Mouse (Mus musculus) intestine, postnatal 0 days (tissue): ENCODE data around the gene Tob1. TPM values are rescaled to one million over a fixed set of nuclear protein-coding genes. Genes with fewer than 3 reads are reported as not detected.
A peak's percentile ranks its signal among the peaks of the same experiment; 100 is the strongest.

Experiments used
- ATAC-seq: fragments of 200-750 bp; cut with Nextera tagmentation; 2 replicates; pipeline ENCODE4 v1.8.0; 2017; ENCODE audit warnings: mild to moderate bottlenecking, moderate TSS enrichment, moderate library complexity
- H3K27ac ChIP-seq: fragments of 300-500 bp; sonication (generic); 2 replicates; pipeline ENCODE4 v1.5.1; 2014; ENCODE audit warnings: mild to moderate bottlenecking, low read depth, low read length, moderate library complexity
- H3K27me3 ChIP-seq: fragments of 300-500 bp; sonication (generic); replicated peaks from 2 replicates; pipeline ENCODE4 v1.6.1; 2014; ENCODE audit warnings: low read length, mixed read lengths; ENCODE audit not compliant: control insufficient read depth, insufficient read depth
- H3K36me3 ChIP-seq: fragments of 300-500 bp; sonication (generic); 2 replicates; pipeline ENCODE4 v1.6.1; 2014; ENCODE audit warnings: mild to moderate bottlenecking, moderate library complexity; ENCODE audit not compliant: control insufficient read depth, insufficient read depth
- H3K4me1 ChIP-seq: fragments of 300-500 bp; sonication (generic); replicated peaks from 2 replicates; pipeline ENCODE4 v1.6.1; 2014; ENCODE audit warnings: antibody characterized with exemption, low read length, mixed read lengths; ENCODE audit not compliant: control insufficient read depth, insufficient read depth
- H3K4me2 ChIP-seq: fragments of 300-500 bp; sonication (generic); replicated peaks from 2 replicates; pipeline ENCODE4 v1.6.1; 2014; ENCODE audit warnings: low read depth, mild to moderate bottlenecking, moderate library complexity
- H3K4me3 ChIP-seq: fragments of 300-500 bp; sonication (generic); 2 replicates; pipeline ENCODE4 v1.5.1; 2014; ENCODE audit warnings: low read depth, low read length
- H3K9ac ChIP-seq: fragments of 300-500 bp; sonication (generic); 2 replicates; pipeline ENCODE4 v1.6.1; 2014; ENCODE audit warnings: mild to moderate bottlenecking, low read depth, low read length
- H3K9me3 ChIP-seq: fragments of 300-500 bp; sonication (generic); 2 replicates; pipeline ENCODE4 v1.6.1; 2016; ENCODE audit warnings: mixed run types; ENCODE audit not compliant: control insufficient read depth
- CTCF ChIP-seq: sonication (generic); IDR thresholded peaks from 2 replicates; pipeline ENCODE4 v1.5.1; 2016; ENCODE audit warnings: low read depth, mild to moderate bottlenecking, control low read depth, antibody characterized with exemption, moderate library complexity
- WGBS: fragments of 180-500 bp; shearing (Covaris S2); extraction: QIAGEN DNeasy Blood & Tissue Kit; methylation state at CpG from one replicate; pipeline ENCODE4 v1.1.7; 2014; 5-methylcytosine and 5-hydroxymethylcytosine counted together
- polyA plus RNA-seq: library from polyadenylated mRNA; unstranded; fragments of >200 nt; fragmentation: Nextera tagmentation; extraction: Ambion mirVana; gene quantifications from 2 replicates; pipeline ENCODE4 v1.2.1, GENCODE M21; 2015

Gene Tob1
- polyA plus RNA-seq, 1 experiment from 2014 or later = 69.4 TPM

GRCm38 (mm10) chr11:94238786-94239185 lies 27.5 kb downstream of the Tob1 start:
- WGBS = 92% methylated on average over 8 of the region's 8 CpGs
- TF ChIP-seq CTCF = no peak
- no peak for ATAC-seq

DNA sequence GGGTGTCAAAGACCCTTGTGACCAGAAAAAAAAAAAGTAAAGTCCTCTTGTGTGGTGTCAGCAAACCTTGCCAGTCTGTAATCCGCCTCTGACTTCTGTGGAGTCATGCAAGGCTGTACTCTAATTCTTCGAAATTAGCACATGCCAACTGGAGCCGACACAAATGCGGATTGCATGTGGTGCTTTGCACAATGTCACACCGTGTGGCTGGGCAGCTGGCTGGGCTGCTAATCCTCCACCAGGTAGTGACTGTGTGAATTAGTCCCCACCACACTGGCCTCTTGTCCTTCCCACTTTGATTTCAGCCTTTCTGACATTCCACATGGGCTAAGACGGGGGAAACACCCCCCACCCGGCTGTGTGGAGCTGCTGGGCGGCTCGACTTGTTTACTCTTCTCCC lies 28.5 kb downstream of the Tob1 start:
- TF ChIP-seq CTCF = no peak
- Histone ChIP-seq H3K9me3 (no peaks in the 10 kb centered on the region), H3K36me3 (no peaks in the 10 kb centered on the region), H3K27me3 (no peaks in the 10 kb centered on the region), H3K4me1 (no peaks in the 10 kb centered on the region; the same call in 1 of the 2 replicates), H3K4me2 (no peak overlapping the region), H3K27ac (no peak overlapping the region), H3K9ac (no peak overlapping the region), H3K4me3 (no peak overlapping the region)
- no peak for ATAC-seq
- WGBS = 50% methylated on average over 9 of the region's 9 CpGs

More at GRCm38 (mm10) chr11:94238786-94239185, 27.5 kb downstream of the Tob1 start:
- no peak overlapping the region for H3K27ac ChIP-seq
- H3K4me3 ChIP-seq = no peak overlapping the region
- no peak overlapping the region for H3K9ac ChIP-seq
- no peaks in the 10 kb centered on the region; the same call in 1 of the 2 replicates for H3K4me1 ChIP-seq
- no peaks in the 10 kb centered on the region for H3K9me3 ChIP-seq
- H3K27me3 ChIP-seq = no peaks in the 10 kb centered on the region
- H3K4me2 ChIP-seq = no peak overlapping the region
- H3K36me3 ChIP-seq = no peaks in the 10 kb centered on the region

DNA sequence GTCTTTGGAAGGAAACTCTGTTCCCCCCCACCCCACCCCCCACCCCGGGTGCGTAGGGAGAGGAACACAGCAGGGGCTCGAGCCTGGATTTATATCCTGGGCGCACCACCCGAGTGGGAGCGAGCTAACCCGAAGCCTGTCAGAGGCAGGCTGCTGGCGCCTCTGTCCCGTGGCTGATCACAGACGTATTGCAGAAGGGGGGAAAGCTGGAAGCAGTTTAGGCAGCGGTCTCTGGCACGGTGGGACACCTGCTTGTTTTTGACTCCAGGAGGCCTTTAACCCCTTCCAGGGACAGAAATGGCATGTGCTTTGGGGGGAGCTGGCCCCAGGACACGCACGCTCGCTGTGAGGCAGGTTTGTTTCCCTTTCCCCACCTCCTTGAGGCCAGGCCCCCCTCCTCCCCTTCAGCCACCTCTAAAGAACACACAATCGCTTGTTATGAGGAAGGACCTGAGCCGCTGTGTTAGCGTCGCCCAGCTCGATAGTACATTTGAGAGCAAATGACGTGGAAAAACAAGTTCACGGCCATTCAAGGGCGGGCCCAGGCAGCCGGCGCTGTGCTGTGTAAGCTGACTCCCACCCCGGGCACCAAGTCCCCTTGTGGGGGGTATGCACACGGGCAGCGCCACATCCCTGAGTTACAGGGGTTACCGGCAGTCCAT lies 31.6 kb downstream of the Tob1 start:
- 16% methylated on average over 29 of the region's 29 CpGs for WGBS
- H3K9ac ChIP-seq = no peak overlapping the region
- no peak for TF ChIP-seq CTCF
- H3K4me1 ChIP-seq = no peaks in the 10 kb centered on the region; the same call in 1 of the 2 replicates
- 0 out of 2 replicates have a peak, but pooled peaks have one; percentile 25 for ATAC-seq
- no peaks in the 10 kb centered on the region for H3K27me3 ChIP-seq
- peak overlapping the region; percentile 63 for H3K4me2 ChIP-seq
- H3K9me3 ChIP-seq = no peaks in the 10 kb centered on the region
- H3K4me3 ChIP-seq = peak overlapping the region; percentile 4; the same call in 1 of the 2 replicates
- H3K27ac ChIP-seq = no peak overlapping the region; the same call in 1 of the 2 replicates
- H3K36me3 ChIP-seq = no peaks in the 10 kb centered on the region

GRCm38 (mm10) chr11:94243422-94244180 lies 32.3 kb downstream of the Tob1 start:
- Histone ChIP-seq H3K4me2 (peak overlapping the region; percentile 63), H3K27ac (no peak overlapping the region), H3K9ac (no peak overlapping the region), H3K4me1 (no peaks in the 10 kb centered on the region; the same call in 1 of the 2 replicates), H3K9me3 (no peaks in the 10 kb centered on the region), H3K4me3 (no peak overlapping the region; the same call in 1 of the 2 replicates), H3K36me3 (no peaks in the 10 kb centered on the region), H3K27me3 (no peaks in the 10 kb centered on the region)
- 50% methylated on average over 15 of the region's 15 CpGs for WGBS
- ATAC-seq = no peak
- TF ChIP-seq CTCF = no peak

GRCm38 (mm10) chr11:94244385-94244784 lies 33.1 kb downstream of the Tob1 start:
- no peak for TF ChIP-seq CTCF
- H3K9ac ChIP-seq = no peak overlapping the region
- 51% methylated on average over 9 of the region's 9 CpGs for WGBS
- H3K4me2 ChIP-seq = no peak overlapping the region
- no peaks in the 10 kb centered on the region for H3K36me3 ChIP-seq
- no peaks in the 10 kb centered on the region for H3K27me3 ChIP-seq
- no peaks in the 10 kb centered on the region; the same call in 1 of the 2 replicates for H3K4me1 ChIP-seq
- no peak overlapping the region for H3K27ac ChIP-seq
- ATAC-seq = no peak
- H3K4me3 ChIP-seq = no peak overlapping the region
- no peaks in the 10 kb centered on the region for H3K9me3 ChIP-seq
